Mouse (Mus musculus) cortical plate, adult 2 months (tissue): ENCODE results near the gene Ahctf1. TPM values are rescaled to one million over a fixed set of nuclear protein-coding genes. Genes with fewer than 3 reads are reported as not detected.

ENCODE experiments used
- H3K27ac ChIP-seq: fragments of 200-500 bp; 2 replicates; pipeline ENCODE4 v1.5.1; 2012; ENCODE audit warnings: low read length, control low read depth, inconsistent platforms; ENCODE audit not compliant: insufficient read depth
- H3K4me1 ChIP-seq: fragments of 200-500 bp; 2 replicates; pipeline ENCODE4 v1.6.1; 2011; ENCODE audit warnings: low read length; ENCODE audit not compliant: control insufficient read depth, insufficient read depth
- H3K4me3 ChIP-seq: fragments of 200-500 bp; 2 replicates; pipeline ENCODE4 v1.5.1; 2011; ENCODE audit warnings: mild to moderate bottlenecking, low read length, control low read depth; ENCODE audit not compliant: insufficient read depth
- CTCF ChIP-seq: fragments of 200-500 bp; IDR thresholded peaks from 2 replicates; pipeline ENCODE4 v1.5.1; 2011; ENCODE audit warnings: mild to moderate bottlenecking, control low read depth, low read length; ENCODE audit not compliant: insufficient read depth; ENCODE audit errors: extremely low read depth
- POLR2A ChIP-seq: fragments of 200-500 bp; IDR thresholded peaks from 2 replicates; pipeline ENCODE4 v1.6.1; 2011; ENCODE audit warnings: mild to moderate bottlenecking, low read length, control low read depth; ENCODE audit not compliant: insufficient read depth; ENCODE audit errors: extremely low read depth
- polyA plus RNA-seq: library from polyadenylated mRNA; depleted of rRNA; stranded (reverse); fragments of >200 nt; gene quantifications from 2 replicates; pipeline ENCODE4 v1.2.3, GENCODE M21; 2012

Ahctf1 gene
- polyA plus RNA-seq, 1 experiment: 26.2 TPM

DNA sequence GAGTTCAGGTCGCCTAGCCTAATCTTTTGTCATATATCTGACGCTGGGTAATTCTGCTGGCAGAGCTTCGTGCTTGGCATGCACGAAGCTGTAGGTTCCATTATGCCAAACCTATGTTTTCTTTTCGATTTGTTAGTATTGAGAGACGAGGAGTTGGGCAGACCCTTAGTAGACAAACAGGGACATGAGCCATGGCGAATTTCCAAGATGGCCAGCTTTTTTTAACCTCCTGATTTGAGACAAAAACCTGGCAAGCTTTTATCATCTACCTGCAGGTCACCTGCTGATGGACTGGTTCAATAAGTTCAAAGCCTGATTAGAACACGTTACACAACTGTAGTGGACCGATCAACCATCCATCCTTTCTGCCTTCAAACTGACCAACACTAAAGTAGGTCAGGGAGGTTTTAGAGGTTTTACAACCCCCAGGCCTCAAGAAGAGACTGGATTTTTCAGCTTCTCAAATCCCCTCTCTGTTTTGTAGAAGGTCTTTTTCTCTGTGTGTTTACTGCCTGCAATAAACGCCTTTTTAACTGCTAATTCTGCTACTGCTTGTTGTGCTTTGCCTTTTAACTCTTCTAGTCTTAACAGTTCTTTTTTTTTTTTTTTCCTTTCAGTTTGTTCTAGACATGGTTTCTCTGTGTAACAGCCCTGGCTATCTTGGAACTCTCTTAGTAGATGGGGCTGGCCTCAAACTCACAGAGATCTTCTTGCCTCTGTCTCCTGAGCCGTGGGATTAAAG is 831 bp upstream of the Ahctf1 start:
- Histone ChIP-seq H3K27ac (no peak overlapping the region), H3K4me1 (peaks cover 3% of the 10 kb centered on the region; the same call in 1 of the 2 replicates), H3K4me3 (peak overlapping the region; percentile 35; the same call in 1 of the 2 replicates)
- TF ChIP-seq POLR2A (no peak), CTCF (no peak)

- Histone ChIP-seq H3K4me1 (peaks cover 3% of the 10 kb centered on the region; the same call in 1 of the 2 replicates), H3K27ac (peak within 1 kb of the TSS; percentile 52; the same call in 1 of the 2 replicates), H3K4me3 (peak within 1 kb of the TSS; percentile 35)
- TF ChIP-seq CTCF: no peak
- no peak for TF ChIP-seq POLR2A
Measured at GRCm38 (mm10) chr1:179802610-179803512, 619 bp downstream of the Ahctf1 start, which contains the start of gene Gm10518. Gene Gm10518 (plus strand): TSS chr1:179803376.

DNA sequence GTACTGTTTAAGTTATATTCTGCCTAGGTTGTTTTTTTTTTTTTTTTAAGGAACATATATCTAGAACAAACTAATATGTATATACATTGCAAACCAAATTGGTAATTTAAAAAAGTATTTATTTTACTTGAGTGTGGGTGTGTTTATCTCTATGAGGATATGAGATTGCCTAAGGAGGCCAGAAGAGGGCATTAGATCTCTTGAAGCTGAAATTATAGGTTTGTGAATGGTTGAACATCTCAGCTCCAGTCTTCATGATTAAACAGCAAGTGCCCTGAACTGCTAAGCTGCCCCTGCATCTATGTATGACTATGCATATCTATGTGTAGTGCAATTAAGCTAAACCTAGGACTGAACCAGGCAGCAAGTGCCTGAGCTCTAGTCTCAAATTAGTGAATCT is 4.7 kb downstream of the Ahctf1 start:
- Histone ChIP-seq H3K4me3 (no peak overlapping the region), H3K4me1 (peaks cover 2% of the 10 kb centered on the region; the same call in 1 of the 2 replicates), H3K27ac (no peak overlapping the region)
- TF ChIP-seq CTCF (no peak), POLR2A (no peak)

DNA sequence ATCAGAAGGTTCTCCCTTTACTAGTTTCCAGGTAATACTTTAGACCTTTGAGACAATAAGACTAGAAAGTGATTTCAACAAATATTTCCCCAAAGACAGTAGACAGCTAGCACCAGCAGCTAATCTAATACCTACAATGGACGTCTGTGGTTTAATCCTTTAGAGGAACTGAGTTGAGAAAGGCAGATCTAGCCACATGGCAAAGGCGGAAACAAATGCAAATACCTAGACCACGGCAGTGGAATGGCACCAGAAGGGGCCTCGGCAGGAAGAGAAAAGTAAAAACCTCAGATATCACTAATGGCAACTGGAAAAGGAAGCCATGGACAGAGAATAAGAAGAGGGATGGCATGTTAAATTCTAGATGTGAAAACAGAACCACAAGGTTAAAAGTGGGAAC is 16.2 kb downstream of the Ahctf1 start:
- Histone ChIP-seq H3K27ac (no peak overlapping the region), H3K4me3 (no peak overlapping the region), H3K4me1 (no peaks in the 10 kb centered on the region)
- no peak for TF ChIP-seq CTCF
- no peak for TF ChIP-seq POLR2A

GRCm38 (mm10) chr1:179785502-179785901 is 18.0 kb downstream of the Ahctf1 start:
- no peak overlapping the region for H3K4me3 ChIP-seq
- TF ChIP-seq POLR2A (no peak), CTCF (no peak)

DNA sequence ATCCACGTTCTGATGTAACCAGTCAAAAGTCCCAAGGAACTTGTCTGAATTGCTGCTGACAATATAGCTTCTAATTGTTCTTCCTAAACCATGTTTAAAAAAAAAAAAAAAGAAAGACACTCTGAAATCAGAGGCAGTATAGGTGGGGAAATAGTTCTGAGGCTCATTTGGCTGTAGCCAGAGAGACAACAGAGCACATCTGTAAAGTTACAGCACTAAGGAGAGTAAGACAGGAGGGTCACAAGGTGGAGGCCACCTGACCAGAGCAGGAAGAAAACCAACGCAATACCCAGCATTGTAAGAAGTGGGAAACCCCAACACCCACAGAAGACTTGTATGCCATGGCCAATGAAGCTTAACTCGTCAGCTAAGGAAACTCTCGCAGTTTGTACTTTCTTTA is 19.4 kb downstream of the Ahctf1 start:
- Histone ChIP-seq H3K4me1 (no peaks in the 10 kb centered on the region), H3K4me3 (no peak overlapping the region), H3K27ac (no peak overlapping the region)
- TF ChIP-seq POLR2A (no peak), CTCF (no peak)

More at GRCm38 (mm10) chr1:179785502-179785901, 18.0 kb downstream of the Ahctf1 start:
- H3K27ac ChIP-seq: no peak overlapping the region
- no peaks in the 10 kb centered on the region for H3K4me1 ChIP-seq

GRCm38 (mm10) chr1:179776831-179777230 is 26.6 kb downstream of the Ahctf1 start:
- Histone ChIP-seq H3K27ac (no peak overlapping the region), H3K4me1 (no peaks in the 10 kb centered on the region), H3K4me3 (no peak overlapping the region)
- TF ChIP-seq CTCF: no peak
- TF ChIP-seq POLR2A: no peak

DNA sequence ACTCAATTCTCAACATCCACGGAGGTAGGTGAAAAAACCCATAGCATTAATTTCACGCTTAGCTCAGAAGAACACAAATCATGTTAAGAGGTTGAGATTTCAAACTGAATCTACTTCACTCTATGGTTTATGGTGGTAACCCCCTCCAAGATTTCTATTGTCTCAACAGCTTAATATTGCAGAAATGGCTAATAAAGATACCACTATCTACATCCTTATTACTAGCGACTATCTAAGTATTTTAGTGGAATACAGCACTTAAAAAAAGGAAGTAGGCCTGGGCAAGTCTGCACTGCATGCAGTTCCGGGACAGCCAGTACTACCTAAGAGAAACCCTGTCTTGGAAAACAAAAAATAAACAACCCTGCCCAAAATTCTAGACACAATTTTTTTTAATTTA is 42.9 kb downstream of the Ahctf1 start:
- Histone ChIP-seq H3K27ac (no peak overlapping the region), H3K4me3 (no peak overlapping the region), H3K4me1 (no peaks in the 10 kb centered on the region)
- no peak for TF ChIP-seq CTCF
- TF ChIP-seq POLR2A: no peak

- Histone ChIP-seq H3K27ac (no peak overlapping the region), H3K4me1 (no peaks in the 10 kb centered on the region), H3K4me3 (no peak overlapping the region)
- TF ChIP-seq POLR2A (no peak), CTCF (no peak)
Measured at GRCm38 (mm10) chr1:179760086-179760485, 43.4 kb downstream of the Ahctf1 start.
